Mouse (Mus musculus): ENCODE results near the gene Gpx4.

DNA sequence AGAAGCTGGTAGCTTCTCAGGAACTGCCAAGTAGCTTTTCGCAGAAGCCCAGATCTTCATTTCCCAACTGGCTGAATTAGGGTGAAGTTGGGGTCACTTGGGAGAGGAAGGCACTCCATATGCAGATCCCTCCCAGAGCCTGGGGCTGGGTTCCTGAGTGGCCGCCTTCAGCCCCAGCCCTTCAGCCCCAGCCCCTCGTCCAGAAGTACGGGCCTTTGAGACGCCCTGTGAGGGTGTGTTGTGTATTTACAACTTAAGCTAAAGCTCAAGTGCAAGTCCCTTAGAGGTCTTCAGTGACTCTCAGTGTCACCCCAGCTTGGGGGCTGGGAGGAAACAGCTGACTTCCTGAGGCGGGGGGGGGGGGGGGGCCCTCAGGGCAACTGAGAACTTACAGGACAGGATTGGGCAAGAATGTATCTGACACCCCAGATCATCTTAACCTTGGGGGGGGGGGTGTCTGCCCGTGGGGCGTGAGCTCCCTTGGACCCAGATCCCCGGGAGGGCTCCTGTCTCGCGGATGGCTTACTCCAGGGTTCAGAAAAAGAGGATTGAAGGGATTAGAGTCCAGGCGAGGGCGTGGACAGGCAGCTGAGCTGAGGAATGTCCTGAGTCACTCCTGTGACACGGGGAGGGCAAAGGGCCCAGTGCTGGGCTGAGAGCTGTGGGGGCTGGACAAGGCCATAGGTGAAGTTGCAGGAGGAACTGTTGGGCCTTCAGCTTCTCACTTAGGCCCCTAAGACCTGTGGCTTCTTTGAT is 4.8 kb downstream of the Gpx4 start:
- TF ChIP-seq POLR2A (IDR thresholded peaks at IDR 0.05; ENCODE audit: low read depth, low read length) (no peak), CTCF (IDR thresholded peaks at IDR 0.05; ENCODE audit: borderline replicate concordance, insufficient read depth, low read length) (no peak)
